Mouse (Mus musculus): ENCODE results near the gene Pcsk5. TPM values are rescaled to one million over a fixed set of nuclear protein-coding genes. Genes with fewer than 3 reads are reported as not detected.

The Pcsk5 gene
- polyA plus RNA-seq, 1 experiment = not detected

GRCm38 (mm10) chr19:17839856-17840255 is 2.4 kb upstream of the Pcsk5 start:
- H3K36me3 ChIP-seq (ENCODE audit: control insufficient read depth, insufficient read depth) = no peaks in the 10 kb centered on the region
- H3K79me2 ChIP-seq (ENCODE audit: control insufficient read depth, insufficient read depth) = no peaks in the 10 kb centered on the region
- TF ChIP-seq MYOD1 (IDR thresholded peaks at IDR 0.05; ENCODE audit: control insufficient read depth in 1 of 3, insufficient read length in 2 of 3, low read depth in 2 of 3) = no peak
- H3K4me3 ChIP-seq = no peak overlapping the region
- no peaks in the 10 kb centered on the region for H3K27me3 ChIP-seq (ENCODE audit: control insufficient read depth, insufficient read depth, insufficient read length)
- no peak overlapping the region for H3K4me2 ChIP-seq (ENCODE audit: low read depth)
- no peak overlapping the region for H3ac ChIP-seq (ENCODE audit: control insufficient read depth, insufficient read length)

- Histone ChIP-seq H3ac (ENCODE audit: control insufficient read depth, insufficient read length) (no peak overlapping the region), H3K4me3 (no peak overlapping the region), H3K27me3 (ENCODE audit: control insufficient read depth, insufficient read depth, insufficient read length) (no peaks in the 10 kb centered on the region), H3K36me3 (ENCODE audit: control insufficient read depth, insufficient read depth) (no peaks in the 10 kb centered on the region), H3K79me2 (ENCODE audit: control insufficient read depth, insufficient read depth) (no peaks in the 10 kb centered on the region), H3K4me2 (ENCODE audit: low read depth) (no peak overlapping the region)
- TF ChIP-seq CEBPB (IDR thresholded peaks at IDR 0.05; ENCODE audit: insufficient read depth, poor library complexity, severe bottlenecking) (no peak), MYOD1 (IDR thresholded peaks at IDR 0.05; ENCODE audit: control insufficient read depth in 1 of 3, insufficient read length in 2 of 3, low read depth in 2 of 3) (no peak), MYOG (IDR thresholded peaks at IDR 0.05; ENCODE audit: control insufficient read depth in 1 of 3, insufficient read depth in 1 of 3, insufficient read length in 2 of 3, low read depth in 2 of 3) (no peak), E2F4 (IDR thresholded peaks at IDR 0.05; ENCODE audit: insufficient read depth) (no peak), TCF12 (IDR thresholded peaks at IDR 0.05; ENCODE audit: insufficient read depth, poor library complexity, severe bottlenecking) (no peak), TCF3 (IDR thresholded peaks at IDR 0.05; ENCODE audit: insufficient read length, low read depth) (no peak), USF1 (IDR thresholded peaks at IDR 0.05; ENCODE audit: low read depth) (no peak), POLR2AphosphoS2 (IDR thresholded peaks at IDR 0.05; ENCODE audit: insufficient read length, low read depth) (no peak), MAX (IDR thresholded peaks at IDR 0.05; ENCODE audit: low read depth) (no peak), REST (IDR thresholded peaks at IDR 0.05; ENCODE audit: insufficient read depth, insufficient read length) (no peak), POLR2A (IDR thresholded peaks at IDR 0.05; ENCODE audit: insufficient read length, low read depth) (no peak), SRF (IDR thresholded peaks at IDR 0.05; ENCODE audit: control insufficient read depth, insufficient read length, low read depth) (no peak)
Observed at GRCm38 (mm10) chr19:17836566-17837470, 614 bp downstream of the Pcsk5 start.

GRCm38 (mm10) chr19:17835681-17836565 is 1.5 kb downstream of the Pcsk5 start:
- Histone ChIP-seq H3K79me2 (ENCODE audit: control insufficient read depth, insufficient read depth) (no peaks in the 10 kb centered on the region), H3ac (ENCODE audit: control insufficient read depth, insufficient read length) (no peak overlapping the region), H3K27me3 (ENCODE audit: control insufficient read depth, insufficient read depth, insufficient read length) (no peaks in the 10 kb centered on the region), H3K4me2 (ENCODE audit: low read depth) (no peak overlapping the region), H3K4me3 (no peak overlapping the region), H3K36me3 (ENCODE audit: control insufficient read depth, insufficient read depth) (no peaks in the 10 kb centered on the region)
- TF ChIP-seq TCF3 (IDR thresholded peaks at IDR 0.05; ENCODE audit: insufficient read length, low read depth) (no peak), POLR2A (IDR thresholded peaks at IDR 0.05; ENCODE audit: insufficient read length, low read depth) (no peak), POLR2AphosphoS2 (IDR thresholded peaks at IDR 0.05; ENCODE audit: insufficient read length, low read depth) (no peak), TCF12 (IDR thresholded peaks at IDR 0.05; ENCODE audit: insufficient read depth, poor library complexity, severe bottlenecking) (no peak), MYOD1 (IDR thresholded peaks at IDR 0.05; ENCODE audit: control insufficient read depth in 1 of 3, insufficient read length in 2 of 3, low read depth in 2 of 3) (no peak)

GRCm38 (mm10) chr19:17834894-17835293 is 2.5 kb downstream of the Pcsk5 start:
- Histone ChIP-seq H3ac (ENCODE audit: control insufficient read depth, insufficient read length) (no peak overlapping the region), H3K27me3 (ENCODE audit: control insufficient read depth, insufficient read depth, insufficient read length) (no peaks in the 10 kb centered on the region), H3K79me2 (ENCODE audit: control insufficient read depth, insufficient read depth) (no peaks in the 10 kb centered on the region), H3K4me3 (no peak overlapping the region), H3K36me3 (ENCODE audit: control insufficient read depth, insufficient read depth) (no peaks in the 10 kb centered on the region), H3K4me2 (ENCODE audit: low read depth) (no peak overlapping the region)
- TF ChIP-seq MYOG (IDR thresholded peaks at IDR 0.05; ENCODE audit: control insufficient read depth in 1 of 3, insufficient read depth in 1 of 3, insufficient read length in 2 of 3, low read depth in 2 of 3) = no peak
- no peak for TF ChIP-seq MAX (IDR thresholded peaks at IDR 0.05; ENCODE audit: low read depth)
- TF ChIP-seq TCF12 (IDR thresholded peaks at IDR 0.05; ENCODE audit: insufficient read depth, poor library complexity, severe bottlenecking) = no peak
- no peak for TF ChIP-seq USF1 (IDR thresholded peaks at IDR 0.05; ENCODE audit: low read depth)
- TF ChIP-seq CEBPB (IDR thresholded peaks at IDR 0.05; ENCODE audit: insufficient read depth, poor library complexity, severe bottlenecking) = no peak
- TF ChIP-seq REST (IDR thresholded peaks at IDR 0.05; ENCODE audit: insufficient read depth, insufficient read length) = no peak
- no peak for TF ChIP-seq MYOD1 (IDR thresholded peaks at IDR 0.05; ENCODE audit: control insufficient read depth in 1 of 3, insufficient read length in 2 of 3, low read depth in 2 of 3)
- no peak for TF ChIP-seq POLR2AphosphoS2 (IDR thresholded peaks at IDR 0.05; ENCODE audit: insufficient read length, low read depth)
- TF ChIP-seq E2F4 (IDR thresholded peaks at IDR 0.05; ENCODE audit: insufficient read depth) = no peak
- no peak for TF ChIP-seq SRF (IDR thresholded peaks at IDR 0.05; ENCODE audit: control insufficient read depth, insufficient read length, low read depth)

All from myocyte (in vitro differentiated cells).